Mouse (Mus musculus) right cerebral cortex, postnatal 36 days (tissue): Measurements from ENCODE around the gene Smyd3.
"Not testable (repeated sequence)": the region's sequence is repeated elsewhere in the genome, so short reads cannot be mapped to it uniquely, and the experiment has no call there.

Experiments used
- DNase-seq, 2 experiments: peaks; one replicate each; pipeline ENCODE4 v3.0.0; 2022; ENCODE audit warnings: low spot score in 2 of 2, mixed read lengths in 1 of 2

Smyd3 gene

GRCm38 (mm10) chr1:179174241-179174640 lies 343.6 kb downstream of the Smyd3 start:
- peak in 1 of 2 experiments; percentile 10 for DNase-seq

GRCm38 (mm10) chr1:179170555-179170954 lies 347.3 kb downstream of the Smyd3 start:
- no peak for DNase-seq

- DNase-seq, result no peak
Measured at GRCm38 (mm10) chr1:179169749-179170148, 348.1 kb downstream of the Smyd3 start.

- DNase-seq, result no peak
Measured at GRCm38 (mm10) chr1:179169161-179169560, 348.7 kb downstream of the Smyd3 start.

GRCm38 (mm10) chr1:179164219-179164618 lies 353.6 kb downstream of the Smyd3 start:
- not testable (repeated sequence) for DNase-seq

GRCm38 (mm10) chr1:179162752-179163151 lies 355.1 kb downstream of the Smyd3 start:
- not testable (repeated sequence) for DNase-seq

GRCm38 (mm10) chr1:179161947-179162346 lies 355.9 kb downstream of the Smyd3 start:
- DNase-seq, result no peak

- DNase-seq, result no peak
Measured at GRCm38 (mm10) chr1:179160697-179161096, 357.1 kb downstream of the Smyd3 start.

GRCm38 (mm10) chr1:179152376-179152775 lies 365.5 kb downstream of the Smyd3 start:
- no peak for DNase-seq

- no peak for DNase-seq
Measured at GRCm38 (mm10) chr1:179151275-179151674, 366.6 kb downstream of the Smyd3 start.

GRCm38 (mm10) chr1:179149468-179150140 lies 368.2 kb downstream of the Smyd3 start:
- no peak for DNase-seq

- DNase-seq, result no peak
Measured at GRCm38 (mm10) chr1:179146730-179147167, 371.1 kb downstream of the Smyd3 start.

- DNase-seq, result no peak
Measured at GRCm38 (mm10) chr1:179143154-179143832, 374.5 kb downstream of the Smyd3 start.

GRCm38 (mm10) chr1:179142177-179142576 lies 375.7 kb downstream of the Smyd3 start:
- no peak for DNase-seq

GRCm38 (mm10) chr1:179141071-179141650 lies 376.7 kb downstream of the Smyd3 start:
- DNase-seq, result no peak

- DNase-seq, result no peak
Measured at GRCm38 (mm10) chr1:179137145-179137477, 380.7 kb downstream of the Smyd3 start.

- no peak for DNase-seq
Measured at GRCm38 (mm10) chr1:179136461-179137144, 381.2 kb downstream of the Smyd3 start.

- DNase-seq, result no peak
Measured at GRCm38 (mm10) chr1:179129995-179130394, 387.8 kb downstream of the Smyd3 start.

- DNase-seq, result no peak
Measured at GRCm38 (mm10) chr1:179126287-179126686, 391.6 kb downstream of the Smyd3 start.

- DNase-seq, result no peak
Measured at GRCm38 (mm10) chr1:179122476-179123229, 395.2 kb downstream of the Smyd3 start.

GRCm38 (mm10) chr1:179120217-179120966 lies 397.4 kb downstream of the Smyd3 start:
- DNase-seq, result no peak
